Mouse (Mus musculus) ES-CJ7 (cell line): Measurements from ENCODE around the gene Lactbl1.

ENCODE experiments used
- DNase-seq: peaks from one replicate; pipeline ENCODE4 v3.0.0; 2011; ENCODE audit warnings: low read depth, low spot score

Lactbl1 gene

GRCm38 (mm10) chr4:136622388-136622787 lies at the start of gene Lactbl1:
Gene Lactbl1, plus strand, starts transcription at chr4:136622621.
- no peak for DNase-seq

GRCm38 (mm10) chr4:136581885-136582284 lies 40.5 kb upstream of the Lactbl1 start:
- no peak for DNase-seq

GRCm38 (mm10) chr4:136587221-136587827 lies 35.1 kb upstream of the Lactbl1 start:
- no peak for DNase-seq

- DNase-seq = no peak
Measured at GRCm38 (mm10) chr4:136588003-136588402, 34.4 kb upstream of the Lactbl1 start.

GRCm38 (mm10) chr4:136592111-136592510 lies 30.3 kb upstream of the Lactbl1 start:
- no peak for DNase-seq

GRCm38 (mm10) chr4:136594006-136594405 lies 28.4 kb upstream of the Lactbl1 start:
- peak; percentile 74 for DNase-seq

GRCm38 (mm10) chr4:136595221-136595620 lies 27.2 kb upstream of the Lactbl1 start:
- DNase-seq = no peak

GRCm38 (mm10) chr4:136598268-136598876 lies 24.0 kb upstream of the Lactbl1 start:
- DNase-seq = peak; percentile 28

GRCm38 (mm10) chr4:136599869-136600268 lies 22.6 kb upstream of the Lactbl1 start:
- DNase-seq = peak; percentile 79

GRCm38 (mm10) chr4:136600536-136600935 lies 21.9 kb upstream of the Lactbl1 start:
- DNase-seq = no peak

GRCm38 (mm10) chr4:136601476-136601875 lies 20.9 kb upstream of the Lactbl1 start:
- no peak for DNase-seq

GRCm38 (mm10) chr4:136602018-136602554 lies 20.3 kb upstream of the Lactbl1 start:
- DNase-seq = peak; percentile 64

- peak; percentile 97 for DNase-seq
Measured at GRCm38 (mm10) chr4:136602568-136602967, 19.9 kb upstream of the Lactbl1 start, which contains the start of gene Kdm1a. Gene Kdm1a, minus strand, starts transcription at chr4:136602723.

GRCm38 (mm10) chr4:136605756-136606485 lies 16.5 kb upstream of the Lactbl1 start:
- DNase-seq = peak; percentile 74

GRCm38 (mm10) chr4:136610387-136610856 lies 12.0 kb upstream of the Lactbl1 start, which contains the start of gene Tex46:
Gene Tex46, plus strand, starts transcription at chr4:136610437.
- DNase-seq = no peak

- DNase-seq = no peak
Measured at GRCm38 (mm10) chr4:136613657-136614056, 8.8 kb upstream of the Lactbl1 start.

- DNase-seq = peak; percentile 65
Measured at GRCm38 (mm10) chr4:136621336-136621735, 1.1 kb upstream of the Lactbl1 start.

- no peak for DNase-seq
Measured at GRCm38 (mm10) chr4:136621956-136622355, 465 bp upstream of the Lactbl1 start.

GRCm38 (mm10) chr4:136626590-136626989 lies 4.2 kb downstream of the Lactbl1 start:
- DNase-seq = no peak

- no peak for DNase-seq
Measured at GRCm38 (mm10) chr4:136631237-136631994, 9.0 kb downstream of the Lactbl1 start.

- peak; percentile 59 for DNase-seq
Measured at GRCm38 (mm10) chr4:136635995-136636394, 13.6 kb downstream of the Lactbl1 start.
